In the genomic region with DNA sequence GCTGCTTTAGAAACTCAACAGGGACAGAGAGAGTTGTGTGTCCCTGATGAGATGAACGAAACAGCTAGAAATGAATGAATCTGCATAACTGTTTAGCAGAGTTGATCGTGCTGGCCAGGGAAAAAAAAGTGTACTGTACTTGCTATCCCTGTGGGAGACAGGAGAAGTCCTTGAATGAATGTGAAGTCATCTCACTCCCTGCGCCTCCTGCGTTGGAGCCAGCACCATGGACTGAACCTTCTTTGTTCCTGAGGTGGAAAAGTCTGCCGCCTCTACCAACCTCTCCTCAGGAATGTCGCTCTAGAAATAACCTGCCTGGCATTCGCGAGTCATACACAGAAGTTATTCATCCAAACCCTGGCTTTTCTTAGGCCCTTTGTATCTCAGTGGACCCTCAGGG, we compare ENCODE assay signal across 30 mouse cellular contexts. TPM values are rescaled to one million over a fixed set of nuclear protein-coding genes. Genes with fewer than 3 reads are reported as not detected.
A peak's percentile ranks its signal among the peaks of the same experiment; 100 is the strongest.
DNase-seq lines count a peak whose midpoint lies in the region; ATAC-seq and TF ChIP-seq lines count a peak whose summit lies in the region.
"Had no signal": no experiment of that assay in that cellular context is flagged by ENCODE, and none has a peak within 500 bp of the region (broad histone marks: within the 10 kb centered on the region; RNA-seq: fewer than 3 reads in every experiment).

No protein-coding gene starts in this region.

- no peaks in the 10 kb centered on the region for H3K9me3 ChIP-seq in liver, embryonic 12.5 days (replicated peaks)
- H3K9me3 ChIP-seq in liver, embryonic 11.5 days (ENCODE audit: control insufficient read depth, low read length) = no peaks in the 10 kb centered on the region
- H3K9me3 ChIP-seq in limb, embryonic 14.5 days (ENCODE audit: control insufficient read depth, low read length) = no peaks in the 10 kb centered on the region; the same call in 1 of the 2 replicates
- H3K9me3 ChIP-seq in intestine, embryonic 16.5 days (ENCODE audit: control insufficient read depth, low read length) = no peaks in the 10 kb centered on the region
- no peaks in the 10 kb centered on the region for H3K9me3 ChIP-seq in kidney, embryonic 14.5 days (ENCODE audit: control insufficient read depth, low read length)
- H3K9me3 ChIP-seq: forebrain, embryonic 10.5 days; forebrain, embryonic 15.5 days; hindbrain, embryonic 10.5 days; hindbrain, embryonic 15.5 days; stomach, embryonic 15.5 days had no signal

- 74% methylated on average over 8 of the region's 8 CpGs for WGBS in liver, embryonic 12.5 days (ENCODE audit: insufficient replicate concordance)
- WGBS in liver, embryonic 11.5 days = 76% methylated on average over 8 of the region's 8 CpGs
- 61% methylated on average over 8 of the region's 8 CpGs for WGBS in limb, embryonic 14.5 days
- WGBS in intestine, embryonic 16.5 days = 73% methylated on average over 8 of the region's 8 CpGs
- 74% methylated on average over 8 of the region's 8 CpGs for WGBS in kidney, embryonic 14.5 days

- H3K4me3 ChIP-seq in liver, embryonic 12.5 days = no peak overlapping the region
- no peak overlapping the region for H3K4me3 ChIP-seq in liver, embryonic 11.5 days (ENCODE audit: low read depth, low read length)
- H3K4me3 ChIP-seq in limb, embryonic 14.5 days (replicated peaks; ENCODE audit: low read length) = no peak overlapping the region
- H3K4me3 ChIP-seq in intestine, embryonic 16.5 days (ENCODE audit: low read length) = no peak overlapping the region
- H3K4me3 ChIP-seq in kidney, embryonic 14.5 days (ENCODE audit: low read length) = no peak overlapping the region
- H3K4me3 ChIP-seq: forebrain, embryonic 10.5 days; forebrain, embryonic 15.5 days; hindbrain, embryonic 10.5 days; hindbrain, embryonic 15.5 days; stomach, embryonic 15.5 days had no signal

- no peak for TF ChIP-seq POLR2A in limb, embryonic 14.5 days (IDR thresholded peaks at IDR 0.05; ENCODE audit: borderline replicate concordance, extremely low read depth, insufficient read depth, insufficient read length)

- peaks cover 48% of the 10 kb centered on the region for H3K4me1 ChIP-seq in liver, embryonic 12.5 days
- peaks cover 15% of the 10 kb centered on the region for H3K4me1 ChIP-seq in liver, embryonic 11.5 days (replicated peaks; ENCODE audit: control insufficient read depth, insufficient read depth, low read length)
- 0 out of 2 replicates have a peak, but pooled peaks cover 3% of the 10 kb centered on the region for H3K4me1 ChIP-seq in limb, embryonic 14.5 days (ENCODE audit: control insufficient read depth, insufficient read depth, low read length)
- peaks cover 10% of the 10 kb centered on the region for H3K4me1 ChIP-seq in intestine, embryonic 16.5 days (ENCODE audit: control insufficient read depth, insufficient read depth, low read length)
- peaks cover 7% of the 10 kb centered on the region; the same call in 1 of the 2 replicates for H3K4me1 ChIP-seq in kidney, embryonic 14.5 days (ENCODE audit: control insufficient read depth, insufficient read depth, low read length)

- 0 out of 2 replicates have a peak overlapping the region, but pooled peaks have one; percentile 10 for H3K27ac ChIP-seq in liver, embryonic 12.5 days
- no peak overlapping the region for H3K27ac ChIP-seq in liver, embryonic 11.5 days (ENCODE audit: low read depth, low read length)
- H3K27ac ChIP-seq in limb, embryonic 14.5 days (replicated peaks; ENCODE audit: low read depth, low read length) = peak overlapping the region; percentile 28
- H3K27ac ChIP-seq in intestine, embryonic 16.5 days (ENCODE audit: low read length) = no peak overlapping the region
- no peak overlapping the region for H3K27ac ChIP-seq in kidney, embryonic 14.5 days (ENCODE audit: low read depth, low read length)
- H3K27ac ChIP-seq: forebrain, embryonic 10.5 days; forebrain, embryonic 15.5 days; hindbrain, embryonic 10.5 days; hindbrain, embryonic 15.5 days; kidney, postnatal 0 days; stomach, embryonic 15.5 days had no signal

- peaks cover 4% of the 10 kb centered on the region; the same call in 1 of the 2 replicates for H3K27me3 ChIP-seq in liver, embryonic 12.5 days (replicated peaks)
- H3K27me3 ChIP-seq in liver, embryonic 11.5 days (replicated peaks; ENCODE audit: control insufficient read depth, insufficient read depth, low read length) = no peaks in the 10 kb centered on the region
- no peaks in the 10 kb centered on the region for H3K27me3 ChIP-seq in limb, embryonic 14.5 days (ENCODE audit: control insufficient read depth, insufficient read depth, low read length)
- H3K27me3 ChIP-seq in intestine, embryonic 16.5 days (replicated peaks; ENCODE audit: control insufficient read depth, insufficient read depth, low read length) = no peaks in the 10 kb centered on the region
- no peaks in the 10 kb centered on the region for H3K27me3 ChIP-seq in kidney, embryonic 14.5 days (ENCODE audit: control insufficient read depth, insufficient read depth, low read length)
- H3K27me3 ChIP-seq: stomach, embryonic 15.5 days had no signal

- peak; percentile 23 for DNase-seq in adrenal gland, adult 2 months
- no peak for DNase-seq in adrenal gland, postnatal 14 days
- DNase-seq in liver, embryonic 11.5 days (ENCODE audit: low spot score) = no peak
- DNase-seq in NIH3T3 (ENCODE audit: low read depth) = peak; percentile 36
- DNase-seq in limb, embryonic 14.5 days (ENCODE audit: low spot score) = peak; percentile 41
- DNase-seq: cerebellum, adult 18-20 months; cerebellum, postnatal 10 days; heart, postnatal 14 days; kidney, adult 2 months; kidney, postnatal 4 days; liver; lung, postnatal 14 days; right cerebral cortex, postnatal 25 days; thymus, adult 18-20 months; thymus, postnatal 25 days had no signal

- H3K9ac ChIP-seq in liver, embryonic 12.5 days = no peak overlapping the region
- no peak overlapping the region for H3K9ac ChIP-seq in liver, embryonic 11.5 days (ENCODE audit: low read depth, low read length)
- H3K9ac ChIP-seq in limb, embryonic 14.5 days (ENCODE audit: low read depth, low read length, severe bottlenecking) = no peak overlapping the region
- no peak overlapping the region for H3K9ac ChIP-seq in intestine, embryonic 16.5 days (ENCODE audit: low read depth, low read length)
- no peak overlapping the region for H3K9ac ChIP-seq in kidney, embryonic 14.5 days (ENCODE audit: low read depth, low read length)
- H3K9ac ChIP-seq: forebrain, embryonic 15.5 days; hindbrain, embryonic 15.5 days; stomach, embryonic 15.5 days had no signal

- no peaks in the 10 kb centered on the region for H3K36me3 ChIP-seq in liver, embryonic 12.5 days
- H3K36me3 ChIP-seq in liver, embryonic 11.5 days (ENCODE audit: control insufficient read depth, insufficient read depth, low read length) = no peaks in the 10 kb centered on the region
- H3K36me3 ChIP-seq in limb, embryonic 14.5 days (ENCODE audit: control insufficient read depth, insufficient read depth, low read length) = no peaks in the 10 kb centered on the region
- no peaks in the 10 kb centered on the region for H3K36me3 ChIP-seq in intestine, embryonic 16.5 days (ENCODE audit: control insufficient read depth, insufficient read depth, low read length)
- no peaks in the 10 kb centered on the region for H3K36me3 ChIP-seq in kidney, embryonic 14.5 days (ENCODE audit: control insufficient read depth, insufficient read depth, low read length)
- H3K36me3 ChIP-seq: forebrain, embryonic 10.5 days; forebrain, embryonic 15.5 days; hindbrain, embryonic 10.5 days; hindbrain, embryonic 15.5 days; stomach, embryonic 15.5 days had no signal

- no peak for ATAC-seq in liver, embryonic 12.5 days
- no peak for ATAC-seq in liver, embryonic 11.5 days (replicated peaks; ENCODE audit: low FRiP score)
- peak; percentile 38 for ATAC-seq in limb, embryonic 14.5 days (ENCODE audit: low FRiP score, low read depth)
- no peak for ATAC-seq in intestine, embryonic 16.5 days
- no peak for ATAC-seq in kidney, embryonic 14.5 days (ENCODE audit: low FRiP score, low TSS enrichment)
- ATAC-seq: forebrain, embryonic 15.5 days; inflammation-experienced regulatory T-cells, adult 6 months; midbrain, embryonic 16.5 days had no signal

- no peak overlapping the region for H3K4me2 ChIP-seq in liver, embryonic 12.5 days
- H3K4me2 ChIP-seq in liver, embryonic 11.5 days = no peak overlapping the region
- no peak overlapping the region for H3K4me2 ChIP-seq in limb, embryonic 14.5 days (replicated peaks; ENCODE audit: low read depth, low read length, severe bottlenecking)
- H3K4me2 ChIP-seq in intestine, embryonic 16.5 days (ENCODE audit: low read depth, low read length) = no peak overlapping the region
- H3K4me2 ChIP-seq in kidney, embryonic 14.5 days (replicated peaks; ENCODE audit: low read depth, low read length) = no peak overlapping the region
- H3K4me2 ChIP-seq: forebrain, embryonic 15.5 days; hindbrain, embryonic 15.5 days; midbrain, embryonic 11.5 days; stomach, embryonic 15.5 days had no signal

RNA-seq across cellular contexts. Expression of a gene that starts 33.3 kb away (rescaled TPM):
- 10 to 100 TPM in 1 of 2 experiments, 1 to 10 TPM in 1; 7.5 to 13.5 TPM for total RNA-seq in adrenal gland, adult 2 months (2021)
- polyA plus RNA-seq in adrenal gland, adult 2 months (2012; rRNA removed) = 7.9 and 11.7 TPM in 2 replicates
- 8.3 and 13.0 TPM in 2 replicates for total RNA-seq in adrenal gland, postnatal 14 days (2021)
- 22.2 and 22.6 TPM in 2 replicates for polyA plus RNA-seq in liver, embryonic 12.5 days (2016; fragmentation: Nextera tagmentation; extraction: Ambion mirVana)
- 12.6 and 17.2 TPM in 2 replicates for polyA plus RNA-seq in liver, embryonic 11.5 days (2014; fragmentation: Nextera tagmentation; extraction: Ambion mirVana)
- 17.1 and 17.4 TPM in 2 replicates for polyA plus RNA-seq in limb, embryonic 14.5 days (2012; rRNA removed)
- 9.6 and 11.4 TPM in 2 replicates for polyA plus RNA-seq in limb, embryonic 14.5 days (2014; fragmentation: Nextera tagmentation; extraction: Ambion mirVana)
- 9.5 and 9.6 TPM in 2 replicates for polyA plus RNA-seq in intestine, embryonic 16.5 days (2015; fragmentation: Nextera tagmentation; extraction: Ambion mirVana)
- 8.8 and 11.8 TPM in 2 replicates for polyA plus RNA-seq in kidney, embryonic 14.5 days (2014; fragmentation: Nextera tagmentation; extraction: Ambion mirVana)

RNA-seq across cellular contexts. Expression of a gene that starts 34.0 kb away (rescaled TPM):
- total RNA-seq in adrenal gland, adult 2 months (2021) = 1 to 10 TPM; 1.1 to 3.5 TPM
- polyA plus RNA-seq in adrenal gland, adult 2 months (2012; rRNA removed) = 2.8 and 2.9 TPM in 2 replicates
- total RNA-seq in adrenal gland, postnatal 14 days (2021) = 2.8 and 4.1 TPM in 2 replicates
- 3.1 and 3.2 TPM in 2 replicates for polyA plus RNA-seq in liver, embryonic 12.5 days (2016; fragmentation: Nextera tagmentation; extraction: Ambion mirVana)
- polyA plus RNA-seq in liver, embryonic 11.5 days (2014; fragmentation: Nextera tagmentation; extraction: Ambion mirVana) = 5.0 and 6.2 TPM in 2 replicates
- 55.6 and 58.6 TPM in 2 replicates for polyA plus RNA-seq in limb, embryonic 14.5 days (2012; rRNA removed)
- 24.1 and 26.0 TPM in 2 replicates for polyA plus RNA-seq in limb, embryonic 14.5 days (2014; fragmentation: Nextera tagmentation; extraction: Ambion mirVana)
- polyA plus RNA-seq in intestine, embryonic 16.5 days (2015; fragmentation: Nextera tagmentation; extraction: Ambion mirVana) = 11.3 and 11.9 TPM in 2 replicates
- polyA plus RNA-seq in kidney, embryonic 14.5 days (2014; fragmentation: Nextera tagmentation; extraction: Ambion mirVana) = 12.0 and 14.3 TPM in 2 replicates
- polyA plus RNA-seq: inflammation-experienced regulatory T-cells, adult 6 months had no signal

RNA-seq across cellular contexts. Expression of a gene that starts 53.3 kb away (rescaled TPM):
- total RNA-seq in adrenal gland, adult 2 months (2021) = not detected
- 0.07 TPM in 1 of 2 replicates, not detected in the other for polyA plus RNA-seq in adrenal gland, adult 2 months (2012; rRNA removed)
- not detected in 2 replicates for total RNA-seq in adrenal gland, postnatal 14 days (2021)
- polyA plus RNA-seq in liver, embryonic 12.5 days (2016; fragmentation: Nextera tagmentation; extraction: Ambion mirVana) = 8.8 and 10.1 TPM in 2 replicates
- 6.8 and 8.2 TPM in 2 replicates for polyA plus RNA-seq in liver, embryonic 11.5 days (2014; fragmentation: Nextera tagmentation; extraction: Ambion mirVana)
- 0.32 and 0.70 TPM in 2 replicates for polyA plus RNA-seq in limb, embryonic 14.5 days (2012; rRNA removed)
- 0.17 and 0.67 TPM in 2 replicates for polyA plus RNA-seq in limb, embryonic 14.5 days (2014; fragmentation: Nextera tagmentation; extraction: Ambion mirVana)
- polyA plus RNA-seq in intestine, embryonic 16.5 days (2015; fragmentation: Nextera tagmentation; extraction: Ambion mirVana) = 0.34 and 0.62 TPM in 2 replicates
- polyA plus RNA-seq in kidney, embryonic 14.5 days (2014; fragmentation: Nextera tagmentation; extraction: Ambion mirVana) = 0.28 and 0.77 TPM in 2 replicates
- total RNA-seq: gastrocnemius, adult 8-10 months; heart, adult 8-10 months had no signal
- polyA plus RNA-seq: forebrain, embryonic 15.5 days; midbrain, embryonic 16.5 days; neural tube, embryonic 11.5 days had no signal

RNA-seq across cellular contexts. Expression of a gene that starts 54.3 kb away (rescaled TPM):
- 100 to 1,000 TPM; 174 to 228 TPM for total RNA-seq in adrenal gland, adult 2 months (2021)
- 1,190 and 1,486 TPM in 2 replicates for polyA plus RNA-seq in adrenal gland, adult 2 months (2012; rRNA removed)
- total RNA-seq in adrenal gland, postnatal 14 days (2021) = 164 and 190 TPM in 2 replicates
- polyA plus RNA-seq in liver, embryonic 12.5 days (2016; fragmentation: Nextera tagmentation; extraction: Ambion mirVana) = 215 and 233 TPM in 2 replicates
- polyA plus RNA-seq in liver, embryonic 11.5 days (2014; fragmentation: Nextera tagmentation; extraction: Ambion mirVana) = 220 and 230 TPM in 2 replicates
- polyA plus RNA-seq in limb, embryonic 14.5 days (2012; rRNA removed) = 331 and 427 TPM in 2 replicates
- polyA plus RNA-seq in limb, embryonic 14.5 days (2014; fragmentation: Nextera tagmentation; extraction: Ambion mirVana) = 131 and 136 TPM in 2 replicates
- 258 and 265 TPM in 2 replicates for polyA plus RNA-seq in intestine, embryonic 16.5 days (2015; fragmentation: Nextera tagmentation; extraction: Ambion mirVana)
- 144 and 156 TPM in 2 replicates for polyA plus RNA-seq in kidney, embryonic 14.5 days (2014; fragmentation: Nextera tagmentation; extraction: Ambion mirVana)

RNA-seq across cellular contexts. Expression of a gene that starts 55.1 kb away (rescaled TPM):
- 10 to 100 TPM; 42.6 to 63.6 TPM for total RNA-seq in adrenal gland, adult 2 months (2021)
- 74.2 and 89.8 TPM in 2 replicates for polyA plus RNA-seq in adrenal gland, adult 2 months (2012; rRNA removed)
- 50.7 and 59.3 TPM in 2 replicates for total RNA-seq in adrenal gland, postnatal 14 days (2021)
- 147 and 154 TPM in 2 replicates for polyA plus RNA-seq in liver, embryonic 12.5 days (2016; fragmentation: Nextera tagmentation; extraction: Ambion mirVana)
- 102 and 103 TPM in 2 replicates for polyA plus RNA-seq in liver, embryonic 11.5 days (2014; fragmentation: Nextera tagmentation; extraction: Ambion mirVana)
- 99.8 and 116 TPM in 2 replicates for polyA plus RNA-seq in limb, embryonic 14.5 days (2012; rRNA removed)
- 47.0 and 48.4 TPM in 2 replicates for polyA plus RNA-seq in limb, embryonic 14.5 days (2014; fragmentation: Nextera tagmentation; extraction: Ambion mirVana)
- 66.0 and 68.5 TPM in 2 replicates for polyA plus RNA-seq in intestine, embryonic 16.5 days (2015; fragmentation: Nextera tagmentation; extraction: Ambion mirVana)
- polyA plus RNA-seq in kidney, embryonic 14.5 days (2014; fragmentation: Nextera tagmentation; extraction: Ambion mirVana) = 51.1 and 64.9 TPM in 2 replicates

Comparison
In these comparisons a context has a peak if more than half of its experiments do, and no peak if none do; other contexts are left out.
1. DNase-seq: peak in adrenal gland, adult 2 months (single experiment), NIH3T3 (single experiment) and limb, embryonic 14.5 days (single experiment); none in adrenal gland, postnatal 14 days (single experiment) and liver, embryonic 11.5 days (single experiment).
2. H3K27ac ChIP-seq: peak in liver, embryonic 12.5 days (single experiment) and limb, embryonic 14.5 days (single experiment); none in liver, embryonic 11.5 days (single experiment), intestine, embryonic 16.5 days (single experiment) and kidney, embryonic 14.5 days (single experiment).